Mouse (Mus musculus) heart, adult 2 months (tissue): Measurements from ENCODE around the gene Parp12.

Source experiments
- CTCF ChIP-seq: fragments of 200-600 bp; IDR thresholded peaks from 2 replicates; pipeline ENCODE4 v1.8.1; 2022; ENCODE audit warnings: antibody characterized with exemption, mild to moderate bottlenecking, moderate library complexity
- EP300 ChIP-seq: fragments of 200-500 bp; IDR thresholded peaks from 2 replicates; pipeline ENCODE4 v1.6.1; 2011; ENCODE audit warnings: low read depth, low read length, control low read depth; ENCODE audit not compliant: insufficient read depth
- POLR2A ChIP-seq: fragments of 200-500 bp; IDR thresholded peaks from 2 replicates; pipeline ENCODE4 v1.6.1; 2011; ENCODE audit warnings: mild to moderate bottlenecking, low read depth, low read length, control low read depth; ENCODE audit not compliant: insufficient read depth

DNA sequence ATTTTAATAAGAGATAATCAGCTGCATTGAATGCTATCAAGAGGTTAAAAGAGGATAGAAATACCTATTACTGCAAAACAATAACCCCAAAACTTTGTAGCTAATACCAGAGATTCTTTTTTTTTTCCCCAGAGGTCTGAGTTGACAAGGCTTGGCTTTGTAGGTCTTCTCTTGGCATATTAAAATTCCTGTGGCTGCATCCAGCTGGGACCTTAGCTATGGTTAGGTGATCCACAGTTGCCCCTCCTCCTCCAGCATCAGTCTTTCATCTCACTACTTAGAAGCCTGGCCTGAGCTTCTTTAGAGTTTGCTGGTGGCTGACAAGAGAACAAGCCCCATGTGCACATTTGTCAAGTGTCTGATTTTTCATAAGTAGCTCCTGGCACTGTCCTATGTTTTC lies 6.6 kb upstream of the Parp12 start:
- TF ChIP-seq POLR2A (no peak), CTCF (no peak), EP300 (no peak)
